Mouse (Mus musculus) layer of hippocampus, adult 18-20 months (tissue): Measurements from ENCODE around the gene Vgf. TPM values are rescaled to one million over a fixed set of nuclear protein-coding genes. Genes with fewer than 3 reads are reported as not detected.

Experiments
- DNase-seq, 2 experiments: peaks; one replicate each; pipeline ENCODE4 v3.0.0; 2022; ENCODE audit warnings: low spot score in 2 of 2
- long read RNA-seq: library from polyadenylated mRNA; stranded (forward); transcript quantifications from one replicate; pipeline ENCODE4 v2.0.0, GENCODE M21; 2021
- total RNA-seq, 2 experiments: library from RNA; stranded (reverse); gene quantifications; 2 replicates each; pipeline ENCODE4 v1.2.3; 2021

Vgf gene
- 100 to 1,000 TPM; 228 to 230 TPM for total RNA-seq
- long read RNA-seq, transcript Vgf-201 (2 exons, 2,553 nt), result major isoform, 112 of 151 reads
- long read RNA-seq, transcript Vgf-203 (2 exons, 581 nt), result minor isoform, 13 of 151 reads
- long read RNA-seq, partial matches to known transcripts, result 1 of 151 reads
- long read RNA-seq, other reads (novel, unspliced or antisense), result 25 of 151 reads

- no peak for DNase-seq
These were observed at the start of gene Vgf for GRCm38 (mm10) chr5:137026092-137026491. Vgf (plus strand) TSS chr5:137026392.

- no peak for DNase-seq
These were observed 48.4 kb upstream of the Vgf start for GRCm38 (mm10) chr5:136977769-136978168.

GRCm38 (mm10) chr5:136979762-136980161, 46.4 kb upstream of the Vgf start:
- no peak for DNase-seq

- DNase-seq, result no peak
These were observed 45.2 kb upstream of the Vgf start for GRCm38 (mm10) chr5:136980974-136981373.

GRCm38 (mm10) chr5:136982338-136982930, 43.8 kb upstream of the Vgf start:
- DNase-seq, result no peak

- DNase-seq, result no peak
These were observed 41.4 kb upstream of the Vgf start for GRCm38 (mm10) chr5:136984828-136985227.

GRCm38 (mm10) chr5:136986695-136987137, 39.5 kb upstream of the Vgf start, which contains the start of gene Plod3:
Plod3 (plus strand) TSS chr5:136987019.
- peak; percentile 95 to 98 for DNase-seq

GRCm38 (mm10) chr5:136987138-136987933, 38.9 kb upstream of the Vgf start:
- peak; percentile 75 to 80 for DNase-seq

- DNase-seq, result no peak
These were observed 38.3 kb upstream of the Vgf start, which contains the start of gene Znhit1 for GRCm38 (mm10) chr5:136987934-136988271. Znhit1 (minus strand) TSS chr5:136988021.

- DNase-seq, result peak in 1 of 2 experiments; percentile 41
These were observed 37.8 kb upstream of the Vgf start for GRCm38 (mm10) chr5:136988420-136988819.

GRCm38 (mm10) chr5:136989801-136990200, 36.4 kb upstream of the Vgf start:
- no peak for DNase-seq

- DNase-seq, result no peak
These were observed 26.7 kb upstream of the Vgf start for GRCm38 (mm10) chr5:136999449-136999848.

- DNase-seq, result no peak
These were observed 25.6 kb upstream of the Vgf start for GRCm38 (mm10) chr5:137000612-137001011.

GRCm38 (mm10) chr5:137007276-137007675, 18.9 kb upstream of the Vgf start:
- DNase-seq, result no peak

- DNase-seq, result peak in 1 of 2 experiments; percentile 71
These were observed 16.2 kb upstream of the Vgf start for GRCm38 (mm10) chr5:137009988-137010387.

- DNase-seq, result no peak
These were observed 13.7 kb upstream of the Vgf start for GRCm38 (mm10) chr5:137012401-137012950.

- no peak for DNase-seq
These were observed 10.3 kb upstream of the Vgf start for GRCm38 (mm10) chr5:137015913-137016312.

- no peak for DNase-seq
These were observed 1.9 kb upstream of the Vgf start for GRCm38 (mm10) chr5:137024318-137024717.

GRCm38 (mm10) chr5:137025132-137025531, 1.1 kb upstream of the Vgf start:
- peak; percentile 67 to 76 for DNase-seq

GRCm38 (mm10) chr5:137028561-137029272, 2.5 kb downstream of the Vgf start:
- DNase-seq, result no peak

GRCm38 (mm10) chr5:137029273-137029585, 3.0 kb downstream of the Vgf start:
- DNase-seq, result no peak
